Mouse (Mus musculus) liver, embryonic 13.5 days (tissue): ENCODE results near the gene Coro6. TPM values are rescaled to one million over a fixed set of nuclear protein-coding genes. Genes with fewer than 3 reads are reported as not detected.
A peak's percentile ranks its signal among the peaks of the same experiment; 100 is the strongest.

Experiments used
- ATAC-seq: fragments of 200-750 bp; cut with Nextera tagmentation; 2 replicates; pipeline ENCODE4 v1.8.0; 2017; ENCODE audit warnings: low read depth, mild to moderate bottlenecking, moderate number of reproducible peaks, moderate library complexity
- DNase-seq: peaks from one replicate; pipeline ENCODE4 v3.0.0; 2022
- H3K27ac ChIP-seq: fragments of 300-500 bp; sonication (generic); 2 replicates; pipeline ENCODE4 v1.5.1; 2015; ENCODE audit warnings: moderate library complexity, mild to moderate bottlenecking, inconsistent platforms
- H3K27me3 ChIP-seq: fragments of 300-500 bp; sonication (generic); 2 replicates; pipeline ENCODE4 v1.6.1; 2015; ENCODE audit warnings: mild to moderate bottlenecking, inconsistent platforms
- H3K36me3 ChIP-seq: fragments of 300-500 bp; sonication (generic); 2 replicates; pipeline ENCODE4 v1.6.1; 2015; ENCODE audit warnings: mild to moderate bottlenecking, inconsistent platforms
- H3K4me1 ChIP-seq: fragments of 300-500 bp; sonication (generic); replicated peaks from 2 replicates; pipeline ENCODE4 v1.6.1; 2015; ENCODE audit warnings: inconsistent platforms
- H3K4me2 ChIP-seq: fragments of 300-500 bp; sonication (generic); 2 replicates; pipeline ENCODE4 v1.6.1; 2015; ENCODE audit warnings: inconsistent platforms, mild to moderate bottlenecking, moderate library complexity
- H3K4me3 ChIP-seq: fragments of 300-500 bp; sonication (generic); replicated peaks from 2 replicates; pipeline ENCODE4 v1.5.1; 2015; ENCODE audit warnings: mild to moderate bottlenecking, inconsistent platforms
- H3K9ac ChIP-seq: fragments of 300-500 bp; sonication (generic); 2 replicates; pipeline ENCODE4 v1.6.1; 2015; ENCODE audit warnings: mild to moderate bottlenecking, inconsistent platforms
- H3K9me3 ChIP-seq: fragments of 300-500 bp; sonication (generic); replicated peaks from 2 replicates; pipeline ENCODE4 v1.6.1; 2016; ENCODE audit warnings: inconsistent platforms
- WGBS: fragments of 180-500 bp; shearing (Covaris S2); methylation state at CpG from one replicate; pipeline ENCODE4 v1.1.7; 2015; ENCODE audit not compliant: insufficient replicate concordance; 5-methylcytosine and 5-hydroxymethylcytosine counted together
- polyA plus RNA-seq: library from polyadenylated mRNA; unstranded; fragments of >200 nt; fragmentation: Nextera tagmentation; extraction: Ambion mirVana; gene quantifications from 2 replicates; pipeline ENCODE4 v1.2.1, GENCODE M21; 2015

Gene Coro6
- polyA plus RNA-seq, 1 experiment from 2014 or later: 0.03 TPM

DNA sequence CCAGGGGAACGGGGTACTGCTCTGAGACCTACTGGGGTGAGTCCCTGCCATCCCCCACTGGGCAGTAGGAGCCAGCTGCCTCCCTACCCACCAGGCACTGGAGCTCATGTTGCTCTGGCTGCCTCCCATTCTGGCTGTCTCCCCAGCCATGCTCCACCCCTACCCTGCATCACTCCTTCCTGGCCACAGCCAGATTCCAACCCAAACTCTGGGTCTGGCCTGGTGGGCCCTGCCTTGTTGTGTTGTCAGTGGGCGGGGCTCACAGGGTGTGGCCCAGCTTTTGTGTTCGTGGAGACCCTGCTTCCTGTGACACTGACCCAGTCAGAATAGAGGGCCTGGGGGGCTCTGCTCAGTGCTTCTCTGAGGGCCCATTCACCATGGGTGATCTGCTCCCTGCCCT is 41.3 kb downstream of the Coro6 start:
- no peaks in the 10 kb centered on the region for H3K27me3 ChIP-seq
- H3K4me1 ChIP-seq: peaks cover 17% of the 10 kb centered on the region
- no peaks in the 10 kb centered on the region for H3K9me3 ChIP-seq
- WGBS: 58% methylated on average over 3 of the region's 3 CpGs
- H3K4me3 ChIP-seq: no peak overlapping the region
- H3K9ac ChIP-seq: no peak overlapping the region
- no peak for ATAC-seq
- H3K27ac ChIP-seq: no peak overlapping the region
- DNase-seq: no peak
- peaks cover 64% of the 10 kb centered on the region for H3K36me3 ChIP-seq
- no peak overlapping the region for H3K4me2 ChIP-seq

- peaks cover 62% of the 10 kb centered on the region for H3K36me3 ChIP-seq
- H3K27ac ChIP-seq: no peak overlapping the region
- H3K9me3 ChIP-seq: no peaks in the 10 kb centered on the region
- no peak overlapping the region for H3K4me2 ChIP-seq
- H3K9ac ChIP-seq: no peak overlapping the region
- ATAC-seq (no peak), DNase-seq (no peak)
- H3K4me3 ChIP-seq: no peak overlapping the region
- H3K4me1 ChIP-seq: peaks cover 17% of the 10 kb centered on the region
- WGBS: 91% methylated on average over 19 of the region's 19 CpGs
- no peaks in the 10 kb centered on the region for H3K27me3 ChIP-seq
These were observed 42.2 kb downstream of the Coro6 start for GRCm38 (mm10) chr11:77504377-77504776.

DNA sequence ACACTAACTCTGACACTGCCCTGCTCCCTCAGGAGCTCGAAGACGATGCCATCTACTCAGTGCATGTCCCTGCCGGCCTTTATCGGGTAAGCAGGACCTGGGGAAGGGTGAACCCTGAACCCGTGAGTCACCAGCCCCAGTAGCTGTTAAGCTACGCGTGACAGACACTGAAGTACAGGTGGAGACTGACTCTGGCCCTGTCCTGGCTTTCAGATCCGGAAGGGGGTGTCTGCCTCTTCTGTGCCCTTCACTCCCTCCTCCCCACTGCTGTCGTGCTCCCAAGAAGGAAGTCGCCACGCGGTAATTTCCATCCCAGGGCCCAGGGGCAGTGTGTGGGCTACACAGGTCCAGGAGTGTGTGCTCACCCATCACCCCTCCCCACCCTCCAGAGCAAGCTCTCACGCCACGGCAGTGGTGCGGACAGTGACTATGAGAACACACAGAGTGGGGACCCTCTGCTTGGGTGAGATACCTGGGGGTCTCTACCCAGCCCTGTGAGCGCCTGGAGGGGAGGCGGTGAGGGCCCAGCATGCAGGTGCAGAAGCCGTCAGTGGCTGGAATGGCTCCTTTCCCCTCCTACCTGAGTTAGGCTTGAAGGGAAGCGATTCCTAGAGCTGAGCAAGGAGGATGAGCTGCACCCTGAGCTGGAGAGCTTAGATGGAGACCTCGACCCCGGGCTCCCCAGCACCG is 43.2 kb downstream of the Coro6 start:
- H3K36me3 ChIP-seq: peaks cover 51% of the 10 kb centered on the region
- no peak overlapping the region for H3K4me3 ChIP-seq
- H3K27ac ChIP-seq: no peak overlapping the region
- H3K4me2 ChIP-seq: no peak overlapping the region
- ATAC-seq (no peak), DNase-seq (no peak)
- WGBS: 78% methylated on average over 22 of the region's 22 CpGs
- no peaks in the 10 kb centered on the region for H3K9me3 ChIP-seq
- H3K9ac ChIP-seq: no peak overlapping the region
- peaks cover 17% of the 10 kb centered on the region for H3K4me1 ChIP-seq
- H3K27me3 ChIP-seq: no peaks in the 10 kb centered on the region

DNA sequence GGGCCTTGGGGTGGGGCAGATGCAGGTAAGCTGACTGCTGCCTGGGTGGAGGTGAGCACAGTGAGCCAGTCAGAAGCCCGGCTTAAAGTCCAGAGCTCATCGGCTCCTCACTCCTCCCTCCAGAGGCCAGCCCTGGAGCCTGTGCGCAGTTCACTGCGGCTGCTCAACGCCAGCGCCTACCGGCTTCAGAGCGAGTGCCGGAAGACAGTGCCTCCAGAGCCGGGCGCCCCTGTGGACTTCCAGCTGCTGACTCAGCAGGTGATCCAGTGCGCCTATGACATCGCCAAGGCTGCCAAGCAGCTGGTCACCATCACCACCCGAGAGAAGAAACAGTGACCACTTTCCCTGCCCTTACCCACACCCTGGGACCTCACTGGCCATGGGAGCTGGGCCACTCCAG is 44.1 kb downstream of the Coro6 start:
- no peak overlapping the region for H3K9ac ChIP-seq
- WGBS: 87% methylated on average over 14 of the region's 14 CpGs
- H3K4me3 ChIP-seq: no peak overlapping the region
- H3K36me3 ChIP-seq: peaks cover 49% of the 10 kb centered on the region
- no peaks in the 10 kb centered on the region for H3K27me3 ChIP-seq
- H3K4me2 ChIP-seq: no peak overlapping the region
- no peaks in the 10 kb centered on the region for H3K9me3 ChIP-seq
- peaks cover 17% of the 10 kb centered on the region for H3K4me1 ChIP-seq
- ATAC-seq (no peak), DNase-seq (no peak)
- no peak overlapping the region for H3K27ac ChIP-seq

DNA sequence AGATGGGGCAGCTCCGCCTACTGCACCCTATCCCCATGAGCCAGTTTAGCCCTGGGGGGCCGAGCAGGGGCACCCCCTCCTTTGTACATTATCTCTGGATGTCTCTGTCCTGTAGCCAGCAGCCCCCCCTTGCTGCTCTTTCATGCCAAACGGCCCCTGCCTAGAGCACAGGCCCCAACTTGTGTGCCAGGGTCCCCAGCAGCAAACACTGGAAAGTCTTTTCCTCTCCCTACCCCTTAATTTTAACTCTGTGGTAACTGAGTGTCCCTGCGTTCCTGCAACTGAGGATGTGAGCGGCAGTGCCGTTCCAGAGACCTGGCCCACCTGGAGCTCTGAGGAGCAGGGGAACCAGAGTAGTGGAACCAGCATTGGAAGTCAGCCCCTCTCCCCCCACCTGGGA is 44.7 kb downstream of the Coro6 start:
- Histone ChIP-seq H3K36me3 (peaks cover 49% of the 10 kb centered on the region), H3K4me3 (no peak overlapping the region), H3K27me3 (no peaks in the 10 kb centered on the region), H3K27ac (no peak overlapping the region), H3K9ac (no peak overlapping the region), H3K9me3 (no peaks in the 10 kb centered on the region), H3K4me2 (no peak overlapping the region), H3K4me1 (peaks cover 20% of the 10 kb centered on the region)
- ATAC-seq: no peak
- WGBS: 77% methylated on average over 6 of the region's 6 CpGs
- no peak for DNase-seq

DNA sequence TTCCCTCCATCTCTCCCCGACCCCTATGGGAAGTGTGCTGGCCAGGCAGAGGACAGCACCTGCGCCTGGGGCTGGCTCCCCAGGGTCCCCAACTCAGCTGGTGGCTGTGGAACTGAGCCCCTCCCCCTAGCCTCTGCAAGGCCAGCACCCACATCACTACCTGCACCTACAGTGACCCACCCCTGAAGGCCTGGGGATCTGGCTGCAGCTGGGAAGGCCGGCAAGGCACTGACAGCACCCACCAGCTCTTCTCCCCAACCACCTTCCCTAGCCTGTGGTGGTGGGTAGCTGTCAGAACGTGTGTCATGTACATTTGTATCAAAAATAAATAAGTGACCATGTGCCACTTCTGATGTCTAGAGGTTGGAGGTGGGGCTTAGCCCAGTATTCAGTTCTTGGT is 45.2 kb downstream of the Coro6 start:
- Histone ChIP-seq H3K27me3 (no peaks in the 10 kb centered on the region), H3K9me3 (no peaks in the 10 kb centered on the region), H3K27ac (no peak overlapping the region), H3K9ac (no peak overlapping the region), H3K4me2 (no peak overlapping the region), H3K4me3 (no peak overlapping the region), H3K36me3 (peaks cover 48% of the 10 kb centered on the region), H3K4me1 (peaks cover 24% of the 10 kb centered on the region)
- ATAC-seq: no peak
- DNase-seq: no peak
- 59% methylated on average over 4 of the region's 4 CpGs for WGBS

DNA sequence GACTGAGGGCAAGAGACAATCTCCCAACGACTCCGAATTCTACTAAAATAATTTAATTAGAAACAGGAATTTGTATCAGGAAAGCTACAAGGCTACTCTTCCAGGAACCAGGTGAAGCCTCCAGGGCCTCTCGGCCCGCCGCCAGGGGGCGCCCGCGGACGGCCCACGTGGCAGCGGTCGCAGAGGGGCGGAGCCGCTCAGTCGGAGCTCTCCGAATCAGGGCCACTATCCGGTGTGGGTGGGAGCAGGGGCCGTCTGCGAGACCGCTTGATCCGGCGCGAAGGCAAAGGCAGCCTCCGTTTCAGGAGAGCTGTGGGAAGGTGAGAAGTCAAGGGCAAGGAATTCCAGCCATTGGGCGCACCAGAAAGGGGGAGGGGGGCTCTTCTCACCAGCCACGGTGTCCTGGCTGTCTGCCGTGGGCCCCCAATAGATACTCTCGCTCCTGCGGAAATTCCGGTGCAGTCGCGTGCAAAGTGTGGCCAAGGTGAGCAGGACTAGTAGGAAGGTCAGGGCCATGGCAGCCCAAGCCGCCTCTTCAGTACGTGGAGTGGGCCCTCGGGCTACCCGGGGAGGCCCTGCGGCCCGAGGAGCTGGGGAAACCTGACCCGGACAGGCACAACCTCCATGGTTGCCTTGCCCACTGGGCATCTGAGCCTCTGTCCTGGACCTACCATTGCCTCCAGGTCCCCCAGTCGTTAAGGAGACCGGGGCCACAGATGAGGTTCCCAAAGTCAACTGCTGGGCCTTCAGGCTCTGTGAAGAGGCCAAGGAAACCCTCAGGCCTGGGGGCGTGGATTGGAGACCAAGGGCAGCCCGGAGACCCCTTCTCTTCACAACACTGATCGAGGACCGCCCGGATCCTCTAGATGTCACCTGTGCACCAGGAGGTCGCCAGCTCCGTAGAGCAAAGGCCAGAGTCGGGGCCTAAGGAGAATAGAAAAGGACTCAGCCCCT is 46.1 kb downstream of the Coro6 start:
- ATAC-seq (peak; percentile 60), DNase-seq (peak; percentile 74)
- peak overlapping the region; percentile 45 for H3K4me3 ChIP-seq
- H3K27ac ChIP-seq: no peak overlapping the region
- H3K4me1 ChIP-seq: peaks cover 26% of the 10 kb centered on the region
- H3K9ac ChIP-seq: peak overlapping the region; percentile 58
- H3K9me3 ChIP-seq: no peaks in the 10 kb centered on the region
- 23% methylated on average over 49 of the region's 49 CpGs for WGBS
- H3K27me3 ChIP-seq: no peaks in the 10 kb centered on the region
- H3K36me3 ChIP-seq: peaks cover 39% of the 10 kb centered on the region
- H3K4me2 ChIP-seq: peak overlapping the region; percentile 73

DNA sequence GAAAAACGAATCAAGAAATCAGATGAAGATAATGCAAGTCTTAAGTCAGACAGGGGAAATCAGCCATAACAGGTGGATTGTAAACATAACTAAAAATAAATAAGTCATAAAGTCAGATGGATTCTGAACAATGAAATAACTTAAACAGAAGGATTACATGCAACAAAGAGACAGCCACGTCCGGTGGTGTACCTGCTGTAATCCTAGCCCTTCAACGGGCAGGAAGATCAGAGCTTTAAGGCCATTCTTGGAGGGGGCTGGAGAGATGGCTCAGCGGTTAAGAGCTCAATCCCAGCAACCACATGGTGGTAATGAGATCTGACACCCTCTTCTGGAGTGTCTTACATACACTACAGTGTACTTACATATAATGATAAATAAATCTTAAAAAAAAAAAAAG is 49.1 kb downstream of the Coro6 start:
- Histone ChIP-seq H3K9me3 (no peaks in the 10 kb centered on the region), H3K27ac (no peak overlapping the region), H3K36me3 (peaks cover 9% of the 10 kb centered on the region), H3K4me1 (peaks cover 56% of the 10 kb centered on the region), H3K4me3 (no peak overlapping the region), H3K27me3 (peaks cover 23% of the 10 kb centered on the region), H3K9ac (no peak overlapping the region), H3K4me2 (no peak overlapping the region)
- ATAC-seq (no peak), DNase-seq (no peak)
- 72% methylated on average over 5 of the region's 5 CpGs for WGBS

DNA sequence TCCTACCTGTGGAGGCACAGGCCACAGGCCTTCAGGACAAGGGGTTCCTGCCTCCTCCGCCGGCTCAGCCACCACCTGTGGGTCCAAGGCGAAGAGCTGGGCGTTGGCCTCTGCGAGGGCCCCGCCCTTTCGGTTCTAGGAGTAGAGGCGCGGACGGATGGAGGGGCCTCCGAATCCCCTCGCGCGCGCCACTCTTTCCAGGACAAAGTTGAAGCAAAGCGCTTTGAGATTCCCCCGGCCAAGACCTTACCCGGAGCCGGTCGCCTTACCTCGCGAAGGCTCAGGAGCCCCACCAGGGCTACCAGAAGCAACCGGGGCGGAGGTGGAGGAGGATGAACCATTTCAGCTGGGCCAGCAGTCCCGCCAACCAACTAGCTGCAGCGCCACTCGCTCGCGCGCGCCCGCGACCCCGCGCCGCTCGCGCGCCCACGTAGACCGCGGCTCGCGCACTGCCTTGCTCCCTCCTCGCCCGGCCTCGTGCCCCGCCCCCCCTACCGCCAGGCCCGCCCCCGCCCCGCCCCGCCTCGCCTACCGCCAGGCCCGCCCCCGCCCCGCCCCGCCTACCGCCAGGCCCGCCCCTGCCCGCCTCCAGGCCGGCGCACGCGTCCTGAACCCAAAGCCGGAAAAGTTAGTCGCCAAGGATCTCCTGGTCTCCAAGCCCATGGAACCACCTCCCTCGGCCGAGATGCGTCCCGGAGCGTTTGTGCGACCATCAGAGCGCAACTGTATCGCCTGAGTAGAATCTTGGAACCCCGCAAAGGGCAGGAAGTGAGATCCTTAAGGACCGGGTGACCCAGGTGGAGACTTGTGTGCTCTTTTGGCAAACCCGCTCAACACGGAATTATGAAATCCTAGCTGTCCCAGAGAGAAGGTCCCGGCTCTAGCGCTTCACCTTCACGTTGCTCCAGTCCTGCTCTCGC is 50.9 kb downstream of the Coro6 start:
- Histone ChIP-seq H3K9ac (peak overlapping the region; percentile 75), H3K4me2 (peak overlapping the region; percentile 98), H3K27ac (peak overlapping the region; percentile 79), H3K4me1 (peaks cover 60% of the 10 kb centered on the region), H3K4me3 (peak overlapping the region; percentile 77), H3K36me3 (no peaks in the 10 kb centered on the region), H3K27me3 (peaks cover 41% of the 10 kb centered on the region), H3K9me3 (no peaks in the 10 kb centered on the region)
- peak; percentile 72 for DNase-seq
- ATAC-seq: peak; percentile 77
- WGBS: under 1% methylated on average over 78 of the region's 84 CpGs

GRCm38 (mm10) chr11:77513811-77514170 is 51.6 kb downstream of the Coro6 start:
- peaks cover 47% of the 10 kb centered on the region for H3K27me3 ChIP-seq
- peak overlapping the region; percentile 75 for H3K9ac ChIP-seq
- H3K9me3 ChIP-seq: no peaks in the 10 kb centered on the region
- 11% methylated on average over 10 of the region's 10 CpGs for WGBS
- no peak for DNase-seq
- H3K4me2 ChIP-seq: peak overlapping the region; percentile 98
- no peaks in the 10 kb centered on the region for H3K36me3 ChIP-seq
- peaks cover 60% of the 10 kb centered on the region for H3K4me1 ChIP-seq
- no peak for ATAC-seq
- peak overlapping the region; percentile 79 for H3K27ac ChIP-seq
- H3K4me3 ChIP-seq: peak overlapping the region; percentile 77
